Mouse (Mus musculus) adrenal gland, adult 2 months (tissue): Measurements from ENCODE around the gene Dhrs11. TPM values are rescaled to one million over a fixed set of nuclear protein-coding genes. Genes with fewer than 3 reads are reported as not detected.
"Not testable (repeated sequence)": the region's sequence is repeated elsewhere in the genome, so short reads cannot be mapped to it uniquely, and the experiment has no call there.

Experiments
- DNase-seq: peaks from one replicate; pipeline ENCODE4 v3.0.0; 2021
- long read RNA-seq: library from polyadenylated mRNA; stranded (forward); transcript quantifications from one replicate; pipeline ENCODE4 v2.0.0, GENCODE M21; 2021
- polyA plus RNA-seq: library from polyadenylated mRNA; depleted of rRNA; stranded (reverse); fragments of >200 nt; gene quantifications from 2 replicates; pipeline ENCODE4 v1.2.3, GENCODE M21; 2012; rRNA removed
- total RNA-seq, 2 experiments: library from RNA; stranded (reverse); gene quantifications; 2 replicates each; pipeline ENCODE4 v1.2.3; 2021

The Dhrs11 gene
- 10 to 100 TPM; 41.6 to 42.4 TPM for total RNA-seq
- 88.1 and 97.1 TPM in 2 replicates for polyA plus RNA-seq
- long read RNA-seq, transcript Dhrs11-201 (7 exons, 1,254 nt) = major isoform, 35 of 44 reads
- long read RNA-seq, partial matches to known transcripts = 1 of 44 reads
- long read RNA-seq, other reads (novel, unspliced or antisense) = 8 of 44 reads

GRCm38 (mm10) chr11:84828516-84829399 is at the start of gene Dhrs11:
Dhrs11 (minus strand) TSS chr11:84828994.
- DNase-seq = peak; percentile 99

- DNase-seq = not testable (repeated sequence)
These were observed 47.2 kb upstream of the Dhrs11 start for GRCm38 (mm10) chr11:84876020-84876419.

- no peak for DNase-seq
These were observed 44.4 kb upstream of the Dhrs11 start for GRCm38 (mm10) chr11:84873042-84873833.

DNA sequence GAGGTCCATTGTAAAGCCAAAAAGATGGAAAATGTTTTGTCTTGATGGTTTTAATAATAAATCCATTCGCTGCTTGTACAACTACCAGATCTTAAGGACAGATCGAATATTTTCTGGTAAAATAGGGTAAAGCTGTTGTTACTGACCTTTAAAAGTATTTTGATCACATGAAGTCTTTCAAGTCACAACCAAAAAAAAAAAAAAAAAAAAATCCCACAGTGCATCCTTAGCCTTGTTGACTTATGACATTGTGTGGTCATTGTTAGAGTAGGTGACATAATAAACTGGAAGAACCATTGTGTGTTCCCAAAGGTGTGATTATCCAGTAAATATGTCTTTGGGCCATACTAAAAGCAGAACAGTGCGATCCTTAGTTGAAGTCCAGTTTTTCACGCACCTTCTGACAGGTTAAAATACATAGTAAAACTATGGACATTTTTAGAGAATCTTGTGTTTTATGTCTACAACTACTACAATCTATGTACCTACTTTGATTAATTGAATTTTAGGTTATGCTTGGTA is 42.8 kb upstream of the Dhrs11 start:
- no peak for DNase-seq

GRCm38 (mm10) chr11:84871046-84871445 is 42.3 kb upstream of the Dhrs11 start:
- no peak for DNase-seq

DNA sequence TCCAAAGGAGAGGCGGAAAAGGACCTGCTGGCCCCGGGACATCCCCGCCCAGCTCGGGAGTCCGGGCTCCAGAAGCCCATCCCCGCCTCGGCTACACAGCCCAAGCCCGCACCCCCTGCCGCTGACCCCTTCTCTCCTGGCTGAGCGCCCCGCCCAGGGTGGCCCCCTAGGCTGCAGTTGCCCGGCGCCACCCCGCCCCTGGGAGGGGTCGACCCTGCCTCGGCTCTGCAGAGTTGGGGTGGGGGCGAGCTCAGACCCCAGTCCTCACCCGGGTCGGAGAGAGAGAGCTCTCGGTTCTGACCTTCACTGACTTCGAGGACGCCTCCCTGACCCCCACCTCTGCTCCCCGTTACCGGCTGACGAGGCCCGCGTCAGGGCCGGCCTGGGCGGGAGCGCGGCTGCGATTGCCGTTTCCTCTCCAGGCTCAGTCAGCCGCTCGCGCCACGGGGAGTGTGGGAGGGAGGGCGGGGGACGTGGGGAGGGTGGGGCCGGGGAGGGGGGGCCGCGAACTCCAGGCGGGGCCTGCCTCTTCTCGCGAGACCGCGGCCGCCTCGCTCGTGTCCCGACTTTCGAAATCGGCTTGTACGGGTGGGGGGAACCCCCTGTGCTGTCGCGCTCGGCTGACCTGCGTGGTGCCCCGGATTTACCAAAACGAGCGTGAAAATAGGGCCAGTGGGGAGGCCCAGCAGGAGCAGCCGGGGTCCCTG is 41.7 kb upstream of the Dhrs11 start, which contains the start of gene Ggnbp2:
TSS of gene Ggnbp2 (minus strand) at position 481 of the 707 bp plus-strand sequence.
- DNase-seq = peak; percentile 95

DNA sequence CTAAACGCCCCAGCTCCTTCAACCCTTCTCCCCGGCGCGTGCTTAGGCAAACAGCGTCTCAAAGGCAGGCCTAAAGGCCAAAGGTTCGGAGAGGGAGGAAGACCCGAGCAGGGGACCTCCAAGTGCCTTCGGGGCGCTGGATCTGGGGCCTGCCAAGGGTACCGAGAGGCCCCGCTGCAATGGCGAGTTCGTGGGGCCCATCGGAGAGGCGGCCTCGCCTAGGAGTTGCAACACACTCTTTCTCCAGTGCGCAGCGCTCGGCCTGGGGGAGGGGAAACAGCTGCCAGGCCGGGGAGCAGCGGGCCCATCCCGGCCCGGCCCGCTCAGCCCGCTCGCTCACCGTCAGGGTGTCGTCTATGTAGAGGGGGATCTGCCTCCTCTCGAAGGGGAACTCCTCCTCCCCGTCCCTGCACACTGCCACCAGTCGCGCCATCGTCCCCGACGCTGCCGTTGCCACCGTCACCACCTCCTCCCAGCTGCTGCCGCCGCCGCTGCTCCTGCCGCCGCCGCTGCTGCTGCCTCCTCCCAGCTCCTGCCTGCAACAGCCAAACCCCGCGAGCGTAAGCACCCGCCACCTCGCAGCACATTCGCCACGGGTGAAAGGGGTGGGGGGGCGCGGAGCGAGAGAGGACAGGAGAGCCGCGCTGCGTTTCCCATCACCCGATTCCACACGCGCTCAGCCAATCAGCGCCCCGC is 40.9 kb upstream of the Dhrs11 start:
- peak; percentile 96 for DNase-seq

DNA sequence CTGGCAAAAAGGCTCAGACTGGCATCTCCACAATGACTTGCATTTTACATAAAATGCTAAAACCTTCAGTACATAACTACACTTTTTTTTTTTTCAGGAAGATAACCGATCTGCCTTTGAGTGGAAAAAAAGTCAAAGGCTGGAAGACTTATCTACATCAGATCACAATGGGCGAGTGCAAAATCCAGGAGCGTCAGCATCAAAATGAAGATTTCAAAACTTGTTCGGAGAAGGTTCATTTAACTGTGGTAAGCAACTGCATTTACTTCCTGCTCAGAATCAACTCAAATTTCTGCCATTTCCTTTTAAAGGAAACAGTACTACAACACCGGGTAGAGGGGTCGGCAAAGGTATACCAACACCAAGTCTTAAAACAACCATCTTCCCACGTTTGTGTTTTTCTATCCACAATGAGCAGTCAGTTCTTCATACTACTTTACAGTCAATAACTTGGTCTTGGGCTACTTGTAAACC is 40.0 kb upstream of the Dhrs11 start:
- DNase-seq = no peak

GRCm38 (mm10) chr11:84867586-84867985 is 38.8 kb upstream of the Dhrs11 start:
- no peak for DNase-seq

DNA sequence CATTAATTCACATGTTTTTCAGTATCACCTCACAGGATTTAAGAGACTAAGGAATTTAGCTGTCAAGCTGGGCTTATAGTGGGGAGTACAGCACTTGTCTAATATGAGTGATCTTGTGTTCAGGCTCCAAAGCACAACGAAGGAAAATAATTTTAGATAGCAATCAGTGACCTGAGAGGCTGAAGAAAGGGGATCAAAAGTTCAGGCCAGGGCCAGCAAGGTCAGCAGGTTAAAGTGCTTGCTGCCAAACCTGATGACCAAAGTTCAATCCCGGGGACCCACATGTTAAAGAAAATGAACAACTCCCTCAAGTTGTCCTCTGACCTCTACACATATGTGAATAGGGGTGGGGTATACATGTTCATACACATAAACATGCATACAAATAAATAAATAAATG is 36.5 kb upstream of the Dhrs11 start:
- DNase-seq = no peak

GRCm38 (mm10) chr11:84855285-84855684 is 26.5 kb upstream of the Dhrs11 start:
- no peak for DNase-seq

DNA sequence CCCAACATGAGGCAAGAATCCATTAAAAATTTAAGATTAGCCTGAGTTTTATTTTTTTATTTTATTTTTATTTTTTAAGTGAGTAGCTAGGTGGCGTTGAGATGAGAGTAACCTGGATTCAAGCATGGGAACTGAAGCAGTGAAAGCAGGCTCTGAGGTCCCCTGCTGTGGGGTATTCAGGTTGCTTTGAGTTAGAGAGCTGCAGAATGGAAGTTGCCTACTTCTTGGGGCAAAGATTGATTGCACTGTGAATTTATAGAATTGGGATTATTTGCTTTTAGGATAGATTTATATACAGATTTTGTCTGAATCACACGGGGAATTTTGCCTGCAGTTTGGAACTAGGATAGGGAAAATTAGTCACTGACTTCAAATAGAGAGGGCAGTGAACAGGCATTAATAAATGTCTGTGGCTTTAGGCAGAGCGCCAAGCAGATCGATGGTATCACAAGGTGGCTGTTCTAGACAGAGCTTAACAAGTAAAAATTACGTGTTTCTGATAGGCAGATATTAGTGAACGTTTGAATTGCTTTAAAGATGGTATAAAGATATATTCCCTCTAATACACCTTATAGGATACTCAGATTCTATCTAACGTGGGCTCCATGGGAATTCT is 18.8 kb upstream of the Dhrs11 start:
- DNase-seq = peak; percentile 67

DNA sequence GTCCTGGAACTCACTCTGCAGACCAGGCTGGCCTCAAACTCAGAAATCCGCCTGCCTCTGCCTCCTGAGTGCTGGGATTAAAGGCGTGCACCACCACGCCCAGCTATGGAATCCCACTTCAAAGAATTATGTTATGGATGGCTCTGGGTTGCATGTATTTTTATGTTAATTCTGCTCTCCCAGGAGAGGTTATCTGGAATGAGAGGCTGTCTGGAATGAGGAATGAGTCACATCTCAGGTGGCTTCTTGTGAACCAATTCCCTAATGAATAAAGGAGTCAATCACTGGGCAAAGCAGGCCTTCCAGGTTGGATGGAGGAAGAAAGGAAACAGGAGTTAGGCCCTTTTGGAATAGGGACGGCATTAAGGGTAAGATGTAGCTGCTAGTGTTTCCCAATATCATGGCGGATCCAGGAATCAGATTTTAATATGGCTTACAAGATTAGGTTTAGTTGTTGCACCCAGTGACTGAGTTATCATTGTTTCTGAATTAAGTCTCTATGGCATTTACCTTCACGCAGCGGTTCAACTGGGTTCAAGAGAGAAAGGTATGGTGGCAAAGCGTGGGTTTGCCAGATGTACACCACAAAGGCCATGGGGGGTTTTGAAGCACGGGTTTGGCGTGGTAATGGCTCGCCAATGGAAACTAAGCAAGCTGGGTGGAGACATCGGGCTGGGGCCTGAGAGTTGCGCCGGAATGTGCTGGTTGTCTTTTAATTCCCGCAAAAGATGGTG is 18.1 kb upstream of the Dhrs11 start:
- no peak for DNase-seq

GRCm38 (mm10) chr11:84839330-84839729 is 10.5 kb upstream of the Dhrs11 start:
- DNase-seq = no peak

- DNase-seq = not testable (repeated sequence)
These were observed 701 bp upstream of the Dhrs11 start for GRCm38 (mm10) chr11:84829495-84829894.

DNA sequence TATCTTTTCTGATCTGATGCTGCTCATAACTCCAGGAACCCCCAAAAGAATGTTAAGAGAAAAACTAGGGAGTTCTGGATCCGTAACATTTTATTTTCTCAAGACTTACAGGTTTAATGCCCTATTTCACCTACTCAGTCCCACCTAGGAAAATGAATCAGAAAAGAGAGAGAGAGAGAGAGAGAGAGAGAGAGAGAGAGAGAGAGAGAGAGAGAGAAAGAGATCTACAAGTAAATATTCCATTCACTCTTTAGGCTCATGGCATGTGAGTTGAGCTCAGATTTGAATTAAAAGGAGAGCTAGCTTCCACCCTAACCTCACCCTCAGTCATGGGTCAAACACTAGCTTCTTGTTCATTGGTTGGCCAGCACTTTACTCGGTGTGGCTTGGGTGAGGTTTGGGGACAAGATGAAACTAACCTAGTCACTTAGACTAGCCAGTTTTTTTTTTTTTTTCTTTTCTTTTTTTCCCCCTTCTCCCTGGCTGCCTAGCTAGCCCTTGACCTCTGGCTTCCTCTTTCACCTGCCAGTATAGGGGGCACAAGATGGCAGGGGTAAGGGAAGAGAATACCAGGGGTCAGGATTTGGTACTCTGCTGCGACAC is 792 bp downstream of the Dhrs11 start:
- DNase-seq = no peak

DNA sequence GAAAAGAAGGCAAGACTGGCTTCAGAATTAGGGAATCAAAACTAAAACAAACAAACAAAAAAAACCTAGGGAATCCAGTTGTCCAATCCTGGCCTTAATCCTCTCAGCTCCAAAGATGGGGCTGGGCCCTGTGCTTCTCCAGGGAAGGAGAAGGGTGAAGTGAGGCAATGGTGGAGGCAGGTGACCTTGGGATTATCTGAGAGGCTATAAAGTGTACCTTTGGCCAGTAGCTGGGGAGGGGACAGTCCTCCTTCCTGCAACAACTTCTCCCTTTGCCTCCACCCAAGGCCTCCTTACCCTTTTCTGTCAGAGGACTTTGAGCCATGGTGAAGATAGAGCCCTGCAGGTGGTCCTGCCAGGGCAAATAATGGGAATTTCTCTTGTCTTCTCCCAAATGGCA is 1.3 kb downstream of the Dhrs11 start:
- DNase-seq = no peak

GRCm38 (mm10) chr11:84826185-84826584 is 2.6 kb downstream of the Dhrs11 start:
- DNase-seq = peak; percentile 93

- DNase-seq = no peak
These were observed 3.5 kb downstream of the Dhrs11 start for GRCm38 (mm10) chr11:84825261-84825807.
